Mouse (Mus musculus) C2C12 (cell line): Measurements from ENCODE around the gene Ypel2. TPM values are rescaled to one million over a fixed set of nuclear protein-coding genes. Genes with fewer than 3 reads are reported as not detected.

Source experiments
- H3K27me3 ChIP-seq: one replicate; pipeline ENCODE4 v1.6.1; 2011; ENCODE audit not compliant: control insufficient read depth, insufficient read depth, insufficient read length
- H3K36me3 ChIP-seq: one replicate; pipeline ENCODE4 v1.6.1; 2011; ENCODE audit not compliant: control insufficient read depth, insufficient read depth
- H3K4me3 ChIP-seq: one replicate; pipeline ENCODE4 v1.5.1; 2011; ENCODE audit warnings: mild to moderate bottlenecking, control low read depth; ENCODE audit not compliant: poor library complexity, insufficient read depth, severe bottlenecking
- H3K79me2 ChIP-seq: one replicate; pipeline ENCODE4 v1.6.1; 2011; ENCODE audit not compliant: control insufficient read depth, insufficient read depth
- H3K79me3 ChIP-seq: one replicate; pipeline ENCODE4 v1.6.1; 2011; ENCODE audit warnings: low read depth, control low read depth
- H3ac ChIP-seq: one replicate; pipeline ENCODE3; 2011; ENCODE audit warnings: low read depth; ENCODE audit not compliant: control insufficient read depth, insufficient read length
- CEBPB ChIP-seq: IDR thresholded peaks from one replicate; pipeline ENCODE4 v1.6.1; 2011; ENCODE audit warnings: low read depth, mild to moderate bottlenecking, control low read depth, moderate library complexity
- CTCF ChIP-seq: IDR thresholded peaks from one replicate; pipeline ENCODE4 v1.5.1; 2011; ENCODE audit not compliant: control insufficient read depth, insufficient read depth, insufficient read length
- FOSL1 ChIP-seq: IDR thresholded peaks from one replicate; pipeline ENCODE4 v1.8.0; 2011; ENCODE audit warnings: mild to moderate bottlenecking, low read length; ENCODE audit not compliant: poor library complexity, insufficient read depth, severe bottlenecking
- MAX ChIP-seq: IDR thresholded peaks from one replicate; pipeline ENCODE4 v1.6.1; 2011; ENCODE audit warnings: mild to moderate bottlenecking, control low read depth
- MYOD1 ChIP-seq: IDR thresholded peaks from one replicate; pipeline ENCODE4 v1.6.1; 2011; ENCODE audit warnings: low read depth; ENCODE audit not compliant: control insufficient read depth, insufficient read length
- MYOG ChIP-seq: IDR thresholded peaks from one replicate; pipeline ENCODE4 v1.6.1; 2011; ENCODE audit not compliant: control insufficient read depth, insufficient read length; ENCODE audit errors: extremely low read depth
- USF1 ChIP-seq: IDR thresholded peaks from one replicate; pipeline ENCODE4 v1.6.1; 2011; ENCODE audit warnings: low read depth, mild to moderate bottlenecking, control low read depth, moderate library complexity
- polyA plus RNA-seq: library from polyadenylated mRNA; unstranded; fragments of >200 nt; fragmentation: generic; extraction: Trizol; gene quantifications from one replicate; pipeline ENCODE4 v1.2.1, GENCODE M21; 2012; ENCODE audit warnings: missing spikeins

Ypel2 gene
- polyA plus RNA-seq, 1 experiment: 0.14 TPM

DNA sequence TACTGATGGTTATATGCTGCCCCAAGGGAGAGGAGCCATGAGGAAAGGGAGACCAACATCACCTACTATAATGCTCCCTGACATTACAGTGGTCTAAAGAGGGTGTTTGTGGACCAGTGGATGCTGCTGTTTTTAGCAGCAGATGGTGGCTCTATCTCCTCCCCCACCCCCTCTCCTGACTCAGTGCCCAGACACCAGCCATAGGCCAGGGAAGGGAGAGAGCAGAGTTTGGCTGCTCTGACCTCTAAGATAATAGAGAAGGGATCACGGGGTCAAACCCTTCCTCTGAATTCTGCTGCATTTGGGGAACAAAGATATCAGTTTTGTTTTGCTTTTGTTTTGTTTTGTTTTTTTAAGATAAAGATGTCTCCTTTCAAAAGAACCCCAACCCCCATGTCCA is 30.5 kb downstream of the Ypel2 start:
- no peaks in the 10 kb centered on the region for H3K79me3 ChIP-seq

DNA sequence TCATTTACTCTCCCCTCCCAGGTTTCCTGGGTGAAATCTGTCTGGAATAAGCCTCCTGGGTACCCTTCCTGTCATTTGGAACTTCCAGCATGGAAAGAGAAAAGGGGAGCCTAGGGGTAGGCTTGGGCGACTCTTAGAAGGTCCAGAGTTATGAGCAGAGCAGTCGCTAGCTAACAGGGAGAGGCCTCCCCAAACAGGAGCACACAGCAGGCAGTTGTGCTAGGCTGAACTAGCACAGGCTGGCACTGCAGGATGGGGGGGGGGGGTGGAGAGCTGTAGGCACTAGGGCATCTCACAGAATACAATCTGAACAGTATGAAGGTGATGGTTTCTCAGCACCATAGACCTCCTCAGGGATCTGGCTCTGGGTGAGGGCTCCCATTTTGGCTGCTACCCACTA is 31.1 kb downstream of the Ypel2 start:
- no peak overlapping the region for H3ac ChIP-seq
- H3K79me3 ChIP-seq: no peaks in the 10 kb centered on the region
- TF ChIP-seq MYOD1: no peak
- no peak for TF ChIP-seq CEBPB
- TF ChIP-seq CTCF: no peak
- TF ChIP-seq FOSL1: no peak
- TF ChIP-seq USF1: no peak
- TF ChIP-seq MAX: no peak
- no peak for TF ChIP-seq MYOG
- no peak overlapping the region for H3K4me3 ChIP-seq
- no peaks in the 10 kb centered on the region for H3K36me3 ChIP-seq
- H3K27me3 ChIP-seq: no peaks in the 10 kb centered on the region
- no peaks in the 10 kb centered on the region for H3K79me2 ChIP-seq

More for the DNA sequence above, 30.5 kb downstream of the Ypel2 start:
- TF ChIP-seq MYOG: no peak
- TF ChIP-seq USF1: no peak
- TF ChIP-seq CEBPB: no peak
- TF ChIP-seq CTCF: no peak
- no peak for TF ChIP-seq MYOD1
- TF ChIP-seq MAX: no peak
- no peak for TF ChIP-seq FOSL1
- Histone ChIP-seq H3K27me3 (no peaks in the 10 kb centered on the region), H3K36me3 (no peaks in the 10 kb centered on the region), H3K4me3 (no peak overlapping the region), H3ac (no peak overlapping the region), H3K79me2 (no peaks in the 10 kb centered on the region)

DNA sequence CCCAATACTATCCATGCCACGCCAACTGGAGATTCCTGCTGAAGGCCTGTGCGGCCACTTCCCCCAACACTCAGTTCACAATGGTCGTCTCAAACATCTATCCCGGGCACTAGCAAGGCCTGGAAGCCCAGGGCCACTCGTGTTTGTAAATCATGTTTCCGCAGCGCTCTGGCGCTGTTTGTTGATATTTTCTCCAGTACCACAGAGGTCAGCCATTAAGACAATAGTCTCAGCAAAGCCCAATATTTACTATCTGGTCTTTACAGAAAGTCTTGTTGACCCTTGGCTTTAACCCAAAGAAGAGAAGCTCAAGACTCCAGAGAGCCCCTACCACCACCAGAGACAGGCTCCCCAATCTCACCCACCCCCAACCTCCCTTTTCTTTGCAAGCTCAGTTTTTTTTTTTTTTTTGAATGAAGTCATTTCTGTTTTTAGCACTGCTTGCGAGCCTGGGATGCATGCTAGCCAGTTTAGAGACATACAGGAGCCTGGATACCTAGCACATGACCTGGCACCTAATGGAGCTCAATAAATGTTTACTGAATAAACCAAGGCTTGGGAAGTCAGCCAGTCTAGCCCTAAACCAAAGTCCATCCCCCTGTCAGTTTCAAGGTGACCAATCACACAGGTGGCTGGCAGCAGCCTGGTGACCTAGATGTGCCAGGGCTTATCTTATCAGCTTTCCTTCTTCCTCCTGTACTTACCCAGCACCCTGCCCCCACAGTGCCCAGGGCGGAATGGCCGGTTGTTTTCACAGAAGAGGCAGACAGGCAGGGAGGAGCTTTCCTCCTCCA is 31.8 kb downstream of the Ypel2 start:
- TF ChIP-seq CEBPB (no peak), USF1 (no peak), CTCF (no peak), FOSL1 (no peak), MYOD1 (no peak), MAX (no peak), MYOG (no peak)
- H3K36me3 ChIP-seq: no peaks in the 10 kb centered on the region
- H3K79me3 ChIP-seq: no peaks in the 10 kb centered on the region
- H3K27me3 ChIP-seq: no peaks in the 10 kb centered on the region
- no peak overlapping the region for H3ac ChIP-seq
- no peaks in the 10 kb centered on the region for H3K79me2 ChIP-seq
- no peak overlapping the region for H3K4me3 ChIP-seq

DNA sequence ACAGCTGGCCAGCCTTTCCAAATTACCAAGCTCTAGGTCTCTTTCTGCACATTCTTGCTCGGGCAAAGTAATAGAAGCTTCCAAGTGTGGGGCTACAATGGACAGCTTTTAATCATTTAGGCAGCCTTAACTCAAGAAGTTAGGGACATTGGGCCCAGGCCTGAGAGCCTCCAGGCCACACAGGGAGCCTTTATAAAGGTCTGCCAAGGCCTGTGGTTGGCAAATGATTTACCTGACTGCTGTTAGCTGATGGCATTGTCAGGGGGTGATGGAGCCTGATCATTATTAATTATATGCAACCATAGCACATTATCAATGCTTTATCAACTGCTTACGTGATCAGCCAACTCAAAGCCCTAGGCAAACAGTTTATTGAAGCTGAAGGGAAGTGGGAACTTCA is 33.2 kb downstream of the Ypel2 start:
- no peaks in the 10 kb centered on the region for H3K36me3 ChIP-seq
- TF ChIP-seq CEBPB (no peak), USF1 (no peak), MYOG (no peak), MAX (no peak), MYOD1 (no peak), CTCF (no peak), FOSL1 (no peak)
- H3K27me3 ChIP-seq: no peaks in the 10 kb centered on the region
- H3K79me2 ChIP-seq: no peaks in the 10 kb centered on the region
- H3ac ChIP-seq: no peak overlapping the region
- H3K4me3 ChIP-seq: no peak overlapping the region
- H3K79me3 ChIP-seq: no peaks in the 10 kb centered on the region

DNA sequence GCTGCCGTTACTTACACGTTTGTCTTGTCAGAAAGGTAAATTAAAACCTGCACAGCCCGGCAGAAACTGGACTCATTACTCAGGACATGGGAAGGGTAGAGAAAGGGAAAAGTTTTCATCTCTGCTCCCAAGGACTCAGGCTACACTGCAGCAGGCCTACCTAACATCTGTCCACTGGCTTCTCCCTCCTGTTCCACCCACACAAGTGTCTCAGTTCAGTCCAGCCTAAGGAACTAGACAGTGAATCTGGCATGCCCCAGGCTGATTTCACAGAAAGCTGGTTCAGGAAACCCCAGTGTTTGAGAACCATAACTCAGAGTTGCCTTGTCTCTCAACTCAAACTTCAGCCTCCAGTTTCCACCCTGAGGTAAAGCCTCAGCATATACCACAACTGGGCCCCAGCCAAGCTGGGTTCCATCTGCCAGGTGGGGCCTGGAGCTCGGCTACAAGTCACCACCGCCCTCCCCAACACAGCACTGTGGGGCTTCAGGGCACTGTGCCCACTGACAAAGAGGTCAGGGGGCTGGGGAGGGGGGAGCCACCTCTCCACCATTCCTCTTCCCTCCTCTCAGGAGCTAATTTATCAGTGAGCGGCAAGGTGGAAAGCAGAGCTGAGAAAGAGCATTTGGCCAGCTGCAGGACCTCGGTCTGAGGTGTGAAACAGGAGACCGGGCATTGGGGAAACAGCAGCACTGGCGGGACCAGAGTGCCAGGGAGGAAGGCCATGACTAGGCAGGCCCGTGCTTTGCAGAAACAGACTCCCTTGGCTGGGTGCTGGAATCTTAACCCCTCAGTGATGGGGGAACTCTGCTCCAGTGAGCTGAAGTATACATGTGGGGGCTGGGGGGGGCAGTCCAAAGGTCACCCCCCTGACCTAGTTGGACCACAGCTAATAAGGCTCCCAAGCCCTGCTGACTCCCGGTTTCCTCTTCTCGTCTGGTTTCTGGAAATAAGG is 34.5 kb downstream of the Ypel2 start:
- no peak for TF ChIP-seq MAX
- no peak for TF ChIP-seq MYOG
- TF ChIP-seq USF1: no peak
- no peak for TF ChIP-seq CEBPB
- TF ChIP-seq MYOD1: no peak
- TF ChIP-seq CTCF: no peak
- no peak for TF ChIP-seq FOSL1
- no peaks in the 10 kb centered on the region for H3K36me3 ChIP-seq
- no peak overlapping the region for H3K4me3 ChIP-seq
- no peaks in the 10 kb centered on the region for H3K27me3 ChIP-seq
- no peaks in the 10 kb centered on the region for H3K79me2 ChIP-seq
- no peak overlapping the region for H3ac ChIP-seq
- H3K79me3 ChIP-seq: no peaks in the 10 kb centered on the region
